Mouse (Mus musculus) embryo, embryonic 11.5 days (tissue): Measurements from ENCODE around the gene Mad2l1bp.

ENCODE experiments used
- DNase-seq: peaks from one replicate; pipeline ENCODE4 v3.0.0-alpha.2; 2012; ENCODE audit warnings: low read depth, low spot score

Gene Mad2l1bp

GRCm38 (mm10) chr17:46110402-46111289, 42.7 kb downstream of the Mad2l1bp start, which contains the start of gene Mrps18a:
Gene Mrps18a, plus strand, starts transcription at chr17:46110986.
- DNase-seq, result peak; percentile 61

GRCm38 (mm10) chr17:46108286-46108685, 45.1 kb downstream of the Mad2l1bp start:
- DNase-seq, result no peak

- DNase-seq, result peak; percentile 56
These were observed 48.9 kb downstream of the Mad2l1bp start for GRCm38 (mm10) chr17:46104487-46104886.

GRCm38 (mm10) chr17:46102608-46103159, 50.7 kb downstream of the Mad2l1bp start:
- no peak for DNase-seq

- no peak for DNase-seq
These were observed 51.4 kb downstream of the Mad2l1bp start for GRCm38 (mm10) chr17:46101906-46102305.

GRCm38 (mm10) chr17:46098525-46098924, 54.8 kb downstream of the Mad2l1bp start:
- no peak for DNase-seq
